Mouse (Mus musculus) myocyte (in vitro differentiated cells): ENCODE measurements at regions not wholly inside any gene's neighbourhood (a gene's known extent, or its start where the extent isn't known, plus 50 kb on each side); places are given as distances from the start of the nearest gene placed in this dataset.

ENCODE experiments used
- H3K27me3 ChIP-seq: one replicate; pipeline ENCODE4 v1.6.1; 2011; ENCODE audit not compliant: control insufficient read depth, insufficient read depth, insufficient read length
- H3K36me3 ChIP-seq: one replicate; pipeline ENCODE4 v1.6.1; 2011; ENCODE audit not compliant: control insufficient read depth, insufficient read depth
- H3K4me2 ChIP-seq: one replicate; pipeline ENCODE4 v1.6.1; 2011; ENCODE audit warnings: low read depth, control low read depth
- H3K4me3 ChIP-seq: one replicate; pipeline ENCODE4 v1.5.1; 2011; ENCODE audit warnings: mild to moderate bottlenecking, control low read depth, moderate library complexity
- H3K79me2 ChIP-seq: one replicate; pipeline ENCODE4 v1.6.1; 2011; ENCODE audit not compliant: control insufficient read depth, insufficient read depth
- H3ac ChIP-seq: one replicate; pipeline ENCODE4 v1.6.1; 2011; ENCODE audit not compliant: control insufficient read depth, insufficient read length
- CEBPB ChIP-seq: IDR thresholded peaks from 2 replicates; pipeline ENCODE4 v1.6.1; 2011; ENCODE audit warnings: mild to moderate bottlenecking, moderate library complexity; ENCODE audit not compliant: poor library complexity, insufficient read depth, severe bottlenecking
- E2F4 ChIP-seq: IDR thresholded peaks from one replicate; pipeline ENCODE4 v1.6.1; 2011; ENCODE audit warnings: mild to moderate bottlenecking, control low read depth, moderate library complexity; ENCODE audit not compliant: insufficient read depth
- MAX ChIP-seq: IDR thresholded peaks from one replicate; pipeline ENCODE4 v1.6.1; 2011; ENCODE audit warnings: low read depth, mild to moderate bottlenecking, control low read depth
- MYOD1 ChIP-seq, 3 experiments: IDR thresholded peaks; one replicate each; pipeline ENCODE4 v1.6.1; 2011; ENCODE audit warnings: control low read depth in 2 of 3, low read depth in 2 of 3, mild to moderate bottlenecking in 2 of 3, moderate library complexity in 1 of 3; ENCODE audit not compliant: insufficient read length in 2 of 3, control insufficient read depth in 1 of 3
- MYOG ChIP-seq, 3 experiments: IDR thresholded peaks; one replicate each; pipeline ENCODE4 v1.6.1; 2011; ENCODE audit warnings: control low read depth in 2 of 3, low read depth in 2 of 3, mild to moderate bottlenecking in 2 of 3; ENCODE audit not compliant: insufficient read length in 2 of 3, control insufficient read depth in 1 of 3, insufficient read depth in 1 of 3
- POLR2A ChIP-seq: IDR thresholded peaks from one replicate; pipeline ENCODE4 v1.6.1; 2011; ENCODE audit warnings: low read depth, mild to moderate bottlenecking, control low read depth, moderate library complexity; ENCODE audit not compliant: insufficient read length
- POLR2AphosphoS2 ChIP-seq: IDR thresholded peaks from one replicate; pipeline ENCODE4 v1.6.1; 2011; ENCODE audit warnings: low read depth, control low read depth; ENCODE audit not compliant: insufficient read length
- REST ChIP-seq: IDR thresholded peaks from one replicate; pipeline ENCODE4 v1.6.1; 2011; ENCODE audit warnings: mild to moderate bottlenecking, control low read depth, moderate library complexity; ENCODE audit not compliant: insufficient read depth, insufficient read length
- SRF ChIP-seq: IDR thresholded peaks from one replicate; pipeline ENCODE4 v1.6.1; 2011; ENCODE audit warnings: low read depth; ENCODE audit not compliant: control insufficient read depth, insufficient read length
- TCF12 ChIP-seq: IDR thresholded peaks from one replicate; pipeline ENCODE4 v1.6.1; 2011; ENCODE audit warnings: mild to moderate bottlenecking, control low read depth; ENCODE audit not compliant: poor library complexity, insufficient read depth, severe bottlenecking
- TCF3 ChIP-seq: IDR thresholded peaks from one replicate; pipeline ENCODE4 v1.6.1; 2011; ENCODE audit warnings: low read depth, control low read depth; ENCODE audit not compliant: insufficient read length
- USF1 ChIP-seq: IDR thresholded peaks from one replicate; pipeline ENCODE4 v1.6.1; 2011; ENCODE audit warnings: low read depth, mild to moderate bottlenecking, control low read depth, moderate library complexity

DNA sequence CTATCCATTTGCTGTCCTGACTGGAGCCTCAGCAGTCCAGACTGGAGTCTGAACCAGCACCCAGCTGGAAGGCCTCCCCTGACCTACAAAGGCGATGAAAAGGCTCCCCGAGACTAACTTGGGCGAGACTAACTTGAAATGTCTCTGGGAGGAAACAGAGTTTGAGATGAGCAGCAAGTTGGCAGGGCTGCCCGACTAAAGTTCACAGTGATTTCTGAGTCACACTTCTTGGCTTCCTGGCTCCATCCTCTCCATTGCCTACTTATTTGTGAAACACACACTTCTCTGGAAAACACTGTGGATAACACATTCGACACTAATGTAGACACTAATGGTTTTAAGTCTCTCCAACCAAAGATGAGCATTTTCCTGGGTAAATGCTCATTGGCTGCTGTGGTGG lies 170.2 kb downstream of the Abhd5 start:
- Histone ChIP-seq H3K36me3 (no peaks in the 10 kb centered on the region), H3K4me2 (peak overlapping the region; percentile 48), H3K4me3 (no peak overlapping the region), H3K27me3 (peaks cover 11% of the 10 kb centered on the region), H3ac (no peak overlapping the region), H3K79me2 (no peaks in the 10 kb centered on the region)
- TF ChIP-seq POLR2A (no peak), USF1 (no peak), TCF3 (no peak), CEBPB (no peak), TCF12 (no peak), MYOG (IDR thresholded peaks at IDR 0.05; ENCODE audit: control insufficient read depth in 1 of 3, insufficient read depth in 1 of 3, insufficient read length in 2 of 3, low read depth in 2 of 3) (no peak), POLR2AphosphoS2 (no peak), SRF (no peak), MYOD1 (IDR thresholded peaks at IDR 0.05; ENCODE audit: control insufficient read depth in 1 of 3, insufficient read length in 2 of 3, low read depth in 2 of 3) (no peak), E2F4 (no peak), MAX (no peak), REST (no peak)

DNA sequence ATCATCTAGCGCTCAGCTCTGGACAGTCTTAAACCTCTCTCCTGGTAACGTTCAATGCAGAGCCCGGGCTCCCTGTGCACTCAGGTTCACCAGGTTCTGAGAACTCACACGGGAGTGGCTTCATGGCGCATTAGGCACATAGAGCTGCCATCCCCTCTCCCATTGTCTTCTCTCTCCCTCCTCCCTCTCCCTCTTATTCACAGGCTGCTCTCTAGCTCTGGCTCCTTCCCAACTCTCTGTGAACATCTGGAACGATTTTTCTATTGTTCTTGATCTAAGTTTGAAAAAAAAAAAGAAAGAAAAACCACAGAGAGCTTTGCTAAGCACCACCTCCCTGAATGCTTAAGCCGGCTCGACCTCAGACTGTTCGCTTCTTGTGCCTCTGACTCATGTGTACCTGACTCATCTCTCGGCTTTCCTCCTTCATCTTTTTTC lies 174.2 kb downstream of the Abhd5 start:
- no peaks in the 10 kb centered on the region for H3K36me3 ChIP-seq
- no peaks in the 10 kb centered on the region for H3K79me2 ChIP-seq
- H3K4me3 ChIP-seq: no peak overlapping the region
- TF ChIP-seq CEBPB (no peak), MAX (no peak), REST (no peak), USF1 (no peak), MYOG (IDR thresholded peaks at IDR 0.05; ENCODE audit: control insufficient read depth in 1 of 3, insufficient read depth in 1 of 3, insufficient read length in 2 of 3, low read depth in 2 of 3) (no peak), MYOD1 (IDR thresholded peaks at IDR 0.05; ENCODE audit: control insufficient read depth in 1 of 3, insufficient read length in 2 of 3, low read depth in 2 of 3) (no peak), POLR2AphosphoS2 (no peak), SRF (no peak), POLR2A (no peak), TCF12 (no peak), TCF3 (no peak), E2F4 (no peak)
- no peak overlapping the region for H3ac ChIP-seq
- peaks cover 3% of the 10 kb centered on the region for H3K27me3 ChIP-seq
- peak overlapping the region; percentile 57 for H3K4me2 ChIP-seq

DNA sequence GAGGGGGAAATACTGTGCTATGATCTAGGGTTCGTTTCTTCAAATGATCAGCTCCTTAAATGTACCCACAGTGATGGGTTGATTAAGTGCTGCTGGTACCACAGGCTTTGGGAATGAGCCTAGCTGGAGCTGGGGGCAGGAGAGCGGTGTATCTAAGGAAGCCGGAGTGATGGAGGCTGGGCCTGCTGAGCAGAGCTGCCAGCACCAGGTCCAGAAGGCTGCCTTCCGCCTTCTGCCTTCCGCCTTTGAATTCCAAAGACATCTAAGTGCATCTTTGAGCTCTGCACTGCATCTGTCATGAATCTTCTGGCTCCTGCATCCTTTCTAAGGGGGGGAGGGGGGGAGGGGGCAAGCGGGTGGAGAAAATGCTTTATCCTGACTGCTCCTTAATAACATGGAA lies 176.9 kb downstream of the Abhd5 start:
- Histone ChIP-seq H3K4me2 (no peak overlapping the region), H3K36me3 (no peaks in the 10 kb centered on the region), H3K4me3 (no peak overlapping the region), H3ac (no peak overlapping the region), H3K79me2 (no peaks in the 10 kb centered on the region), H3K27me3 (no peaks in the 10 kb centered on the region)
- TF ChIP-seq POLR2AphosphoS2: no peak
- no peak for TF ChIP-seq TCF3
- no peak for TF ChIP-seq TCF12
- no peak for TF ChIP-seq MAX
- TF ChIP-seq MYOD1 (IDR thresholded peaks at IDR 0.05; ENCODE audit: control insufficient read depth in 1 of 3, insufficient read length in 2 of 3, low read depth in 2 of 3): no peak
- no peak for TF ChIP-seq CEBPB
- no peak for TF ChIP-seq POLR2A
- TF ChIP-seq E2F4: no peak
- TF ChIP-seq MYOG (IDR thresholded peaks at IDR 0.05; ENCODE audit: control insufficient read depth in 1 of 3, insufficient read depth in 1 of 3, insufficient read length in 2 of 3, low read depth in 2 of 3): no peak
- TF ChIP-seq SRF: no peak
- no peak for TF ChIP-seq REST
- no peak for TF ChIP-seq USF1

DNA sequence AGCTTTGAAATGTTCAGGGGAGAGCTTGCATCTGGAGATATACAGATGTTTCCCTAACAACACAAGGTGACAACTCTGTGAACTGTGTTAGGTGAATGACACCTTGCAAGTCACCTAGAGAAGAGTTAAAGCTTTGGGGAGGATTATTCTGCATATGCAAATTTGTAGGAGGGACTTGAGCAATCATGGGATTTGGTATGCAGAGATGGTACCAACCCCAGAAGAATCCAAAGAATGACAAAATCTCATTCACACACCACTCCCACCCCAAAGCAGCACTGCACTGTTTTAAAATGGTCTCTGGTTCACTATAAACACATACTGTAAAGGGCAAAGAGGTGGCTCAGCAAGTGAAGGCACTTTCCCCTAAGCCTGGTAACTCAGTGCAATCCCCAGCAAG lies 178.3 kb downstream of the Abhd5 start:
- H3K79me2 ChIP-seq: no peaks in the 10 kb centered on the region
- H3K4me3 ChIP-seq: no peak overlapping the region
- H3K27me3 ChIP-seq: no peaks in the 10 kb centered on the region
- TF ChIP-seq TCF3 (no peak), TCF12 (no peak), REST (no peak), E2F4 (no peak)
- no peak overlapping the region for H3K4me2 ChIP-seq
- H3K36me3 ChIP-seq: no peaks in the 10 kb centered on the region
- no peak overlapping the region for H3ac ChIP-seq

DNA sequence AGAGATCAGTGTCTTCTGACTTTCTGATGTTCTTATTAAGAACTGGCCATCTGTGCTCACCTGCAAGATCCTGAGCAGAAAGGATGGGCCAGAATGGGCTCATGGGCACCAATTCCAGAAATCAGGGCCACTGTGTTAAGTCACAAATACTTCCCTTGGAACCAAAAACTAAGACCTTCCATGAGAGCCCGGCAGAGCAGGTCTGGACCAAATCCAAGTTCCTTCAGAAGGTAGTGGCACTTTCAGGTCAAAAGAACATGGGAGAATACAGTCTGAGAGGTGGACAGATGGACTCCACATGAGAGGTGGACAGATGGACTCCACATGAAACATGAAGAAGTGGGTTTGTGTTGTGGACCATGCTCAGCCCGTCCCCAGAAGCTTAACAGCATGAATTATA lies 180.4 kb downstream of the Abhd5 start:
- H3K79me2 ChIP-seq: no peaks in the 10 kb centered on the region
- H3K27me3 ChIP-seq: peaks cover 7% of the 10 kb centered on the region
- H3K36me3 ChIP-seq: no peaks in the 10 kb centered on the region
- H3ac ChIP-seq: no peak overlapping the region
- H3K4me2 ChIP-seq: no peak overlapping the region
- no peak overlapping the region for H3K4me3 ChIP-seq
- TF ChIP-seq TCF12 (no peak), MYOD1 (IDR thresholded peaks at IDR 0.05; ENCODE audit: control insufficient read depth in 1 of 3, insufficient read length in 2 of 3, low read depth in 2 of 3) (no peak), E2F4 (no peak), POLR2A (no peak), TCF3 (no peak), MYOG (IDR thresholded peaks at IDR 0.05; ENCODE audit: control insufficient read depth in 1 of 3, insufficient read depth in 1 of 3, insufficient read length in 2 of 3, low read depth in 2 of 3) (no peak), POLR2AphosphoS2 (no peak), USF1 (no peak)
